Mouse (Mus musculus): Measurements from ENCODE around the gene Fkbp9.

Gene Fkbp9

DNA sequence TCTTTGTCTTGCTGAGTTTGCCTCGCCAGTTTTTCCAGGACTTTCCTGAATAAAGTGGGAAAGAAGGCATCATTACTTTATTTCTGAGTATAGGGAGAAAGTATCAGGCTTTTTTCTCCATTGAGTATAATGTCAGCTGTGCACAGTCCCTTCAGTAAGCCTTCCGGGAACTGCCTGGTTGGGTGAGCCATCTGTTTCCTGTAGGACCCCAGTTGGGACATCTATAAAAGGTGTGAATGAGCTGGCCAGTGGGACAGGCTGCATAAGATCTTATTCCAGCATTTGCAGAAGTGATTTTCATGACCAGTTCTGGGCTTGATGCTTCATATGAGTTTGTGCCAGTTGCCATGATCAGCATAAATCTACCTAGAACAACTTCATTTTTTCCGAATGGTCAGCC is 11.4 kb downstream of the Fkbp9 start:
- 77% methylated on average over 3 of the region's 3 CpGs for WGBS

DNA sequence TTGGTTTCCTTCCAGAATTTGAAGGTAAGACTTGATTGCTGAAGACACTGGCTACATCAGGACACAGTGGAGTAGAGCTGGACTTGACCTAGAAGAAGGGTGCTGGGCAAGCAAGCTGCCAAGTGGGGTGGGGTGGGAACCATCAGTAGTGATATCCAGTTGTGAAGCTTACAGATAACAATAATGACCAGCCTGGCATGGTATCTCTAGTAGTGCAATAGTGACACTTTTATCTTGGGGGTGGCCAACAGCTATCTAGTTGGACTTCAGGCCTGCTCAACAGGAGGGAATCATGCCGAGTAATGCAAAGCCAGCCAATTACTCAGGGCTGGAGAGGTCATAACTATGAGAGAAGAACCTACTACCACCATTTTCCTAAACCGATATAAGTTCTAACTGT is 12.5 kb downstream of the Fkbp9 start:
- WGBS = 96% methylated on average over 2 of the region's 2 CpGs

GRCm38 (mm10) chr6:56848974-56849373 is 17.1 kb downstream of the Fkbp9 start:
- WGBS = 92% methylated on average over 3 of the region's 3 CpGs

DNA sequence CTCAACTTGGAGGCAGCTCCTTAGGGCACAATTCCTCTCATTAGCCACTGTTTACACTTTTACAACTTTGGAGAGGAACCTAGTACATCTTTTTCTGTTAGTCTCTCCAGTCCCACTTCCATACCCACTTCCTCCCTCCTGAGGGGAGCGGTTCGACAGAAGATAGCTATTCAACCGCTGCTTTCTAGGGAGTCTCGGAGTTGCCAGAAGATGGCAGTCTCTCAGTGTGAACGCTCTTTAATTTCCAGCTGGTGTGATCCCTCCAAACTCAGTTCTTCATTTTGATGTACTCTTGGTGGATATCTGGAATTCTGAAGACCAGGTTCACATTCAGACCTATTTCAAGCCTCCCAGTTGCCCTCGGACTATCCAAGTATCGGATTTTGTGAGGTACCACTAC is 18.5 kb downstream of the Fkbp9 start:
- 56% methylated on average over 7 of the region's 7 CpGs for WGBS

DNA sequence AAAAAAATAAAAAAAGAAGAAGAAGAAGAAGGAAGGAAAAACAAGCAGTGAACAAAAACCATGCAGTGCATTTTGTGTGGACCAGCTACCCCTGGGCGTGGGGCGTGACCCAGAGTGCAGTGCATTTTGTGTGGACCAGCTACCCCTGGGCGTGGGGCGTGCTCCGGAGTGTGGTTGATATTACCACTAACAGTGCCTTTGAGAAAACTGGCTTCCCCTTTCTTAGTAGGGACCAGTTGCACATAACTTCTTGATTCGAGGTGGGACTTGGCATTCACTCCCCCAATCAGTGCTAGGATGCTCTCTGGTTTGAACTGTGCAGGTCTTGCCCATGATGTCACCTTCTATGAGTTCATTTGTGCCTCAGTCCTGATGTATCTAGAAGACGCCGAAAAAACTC is 22.9 kb downstream of the Fkbp9 start:
- 84% methylated on average over 8 of the region's 8 CpGs for WGBS

- WGBS = 76% methylated on average over 5 of the region's 5 CpGs
These were observed 24.9 kb downstream of the Fkbp9 start for GRCm38 (mm10) chr6:56856748-56857147.

- 88% methylated on average over 8 of the region's 8 CpGs for WGBS
These were observed 28.5 kb downstream of the Fkbp9 start for GRCm38 (mm10) chr6:56860205-56860848.

- WGBS = 95% methylated on average over 1 of the region's 1 CpGs
These were observed 35.0 kb downstream of the Fkbp9 start for GRCm38 (mm10) chr6:56866899-56867298.

GRCm38 (mm10) chr6:56868565-56868964 is 36.7 kb downstream of the Fkbp9 start:
- WGBS = 76% methylated on average over 8 of the region's 8 CpGs

- WGBS = 86% methylated on average over 2 of the region's 2 CpGs
These were observed 38.2 kb downstream of the Fkbp9 start for GRCm38 (mm10) chr6:56870027-56870426.

DNA sequence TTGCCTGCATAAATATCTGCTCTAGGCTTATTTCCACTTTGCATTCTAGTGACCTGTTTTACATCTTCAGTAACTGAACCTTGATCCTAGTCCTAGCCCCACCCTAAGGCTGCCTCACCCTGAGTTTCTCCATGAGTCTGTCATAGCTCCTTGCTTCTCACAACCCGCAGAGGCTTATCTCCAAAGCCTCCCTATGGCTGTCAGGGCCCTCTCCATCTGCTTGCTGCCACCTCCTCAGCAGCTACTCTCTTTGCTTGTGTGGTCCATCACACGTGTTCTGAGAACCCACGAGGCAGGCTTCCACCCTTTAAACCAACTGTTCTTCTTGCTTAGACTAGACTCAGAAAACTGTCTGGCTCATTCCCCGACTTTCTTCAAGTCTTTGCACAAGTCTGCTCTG is 45.0 kb downstream of the Fkbp9 start:
- WGBS = 63% methylated on average over 4 of the region's 4 CpGs

GRCm38 (mm10) chr6:56877985-56878384 is 46.1 kb downstream of the Fkbp9 start:
- 80% methylated on average over 8 of the region's 8 CpGs for WGBS

DNA sequence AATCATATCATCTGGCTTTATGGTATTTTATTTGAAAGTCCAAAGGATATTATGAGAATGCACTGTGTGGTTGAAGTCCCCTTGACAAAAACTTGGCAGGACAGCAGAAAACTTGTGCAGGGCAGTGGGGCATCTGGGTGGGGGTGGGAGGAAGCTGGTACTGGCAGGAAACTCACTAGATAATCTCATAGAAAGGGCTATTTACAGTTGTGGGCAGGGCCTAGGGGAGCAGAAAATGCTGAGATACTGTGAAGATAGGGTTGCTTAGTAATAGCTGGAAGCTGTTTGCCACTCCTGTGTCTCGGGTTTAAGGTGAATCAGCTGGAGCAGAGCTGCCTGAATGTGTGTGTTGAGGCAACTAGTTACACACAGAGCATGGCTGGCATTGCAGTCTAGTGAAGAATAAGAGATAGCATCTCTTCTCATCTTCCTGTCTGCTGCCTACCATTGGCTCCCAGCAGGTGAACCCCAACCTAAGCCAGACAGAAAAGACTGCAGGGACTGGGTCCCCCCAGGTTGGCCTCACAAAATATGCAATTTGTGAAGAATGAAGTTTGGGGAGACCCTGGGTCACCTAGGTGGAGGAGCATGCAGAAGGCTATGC is 47.6 kb downstream of the Fkbp9 start:
- 38% methylated on average over 1 of the region's 1 CpGs for WGBS

DNA sequence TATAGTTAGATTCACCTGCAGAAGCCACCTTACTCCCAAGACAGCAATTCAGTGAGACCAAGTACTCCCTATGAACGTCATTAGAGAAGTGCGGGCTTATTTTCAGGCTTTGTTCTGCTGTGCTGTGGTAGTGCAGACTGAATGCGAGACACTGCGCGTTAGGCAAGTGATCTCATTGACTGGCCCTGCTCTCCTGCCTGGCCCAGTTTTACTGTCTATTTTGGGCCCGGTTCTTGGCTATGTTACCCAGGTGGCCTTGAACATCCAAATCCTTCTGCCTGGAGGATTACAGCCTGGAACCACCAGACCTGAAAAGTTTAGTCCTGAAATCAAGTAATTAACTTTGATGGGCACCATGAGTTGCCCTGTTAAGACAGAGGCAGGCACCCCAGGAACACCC is 56.7 kb downstream of the Fkbp9 start:
- 80% methylated on average over 6 of the region's 6 CpGs for WGBS

DNA sequence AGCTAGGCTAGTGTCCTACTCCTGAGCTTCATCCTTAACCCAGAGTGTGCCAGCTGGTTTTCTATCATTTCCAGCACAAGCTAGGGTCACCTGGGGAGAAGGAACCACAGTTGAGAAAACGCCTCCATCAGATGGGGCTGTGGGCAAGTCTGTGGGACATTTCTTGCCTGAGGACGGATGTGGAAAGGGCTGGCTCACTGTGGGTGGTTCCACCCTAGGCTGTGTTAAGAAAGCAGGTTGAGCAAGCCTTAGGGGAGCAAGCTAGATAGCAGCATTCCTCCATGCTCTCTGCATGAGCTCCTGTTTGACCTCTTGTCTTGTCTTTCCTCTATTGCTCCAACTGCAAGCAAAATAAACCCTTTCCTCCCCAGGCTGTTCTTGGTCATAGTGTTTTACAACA is 58.9 kb downstream of the Fkbp9 start:
- 75% methylated on average over 2 of the region's 2 CpGs for WGBS

DNA sequence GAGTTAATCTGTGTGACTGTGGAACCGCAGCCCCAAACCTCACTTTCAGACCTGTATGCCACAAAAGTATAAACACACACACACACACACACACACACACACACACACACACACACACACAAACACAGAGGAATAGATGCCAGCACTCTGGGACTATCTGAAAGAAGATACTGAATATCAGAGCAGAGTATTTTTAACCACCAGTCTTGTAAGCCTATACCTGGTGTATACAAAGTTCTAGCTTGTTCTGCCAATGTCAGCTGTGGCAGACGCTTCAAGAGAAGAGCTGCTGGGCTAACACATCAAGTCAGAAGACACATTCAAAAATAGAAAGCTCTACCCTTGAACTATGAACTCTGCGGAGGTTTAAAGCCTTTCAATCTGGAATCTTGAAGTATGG is 67.7 kb downstream of the Fkbp9 start:
- 73% methylated on average over 3 of the region's 3 CpGs for WGBS

DNA sequence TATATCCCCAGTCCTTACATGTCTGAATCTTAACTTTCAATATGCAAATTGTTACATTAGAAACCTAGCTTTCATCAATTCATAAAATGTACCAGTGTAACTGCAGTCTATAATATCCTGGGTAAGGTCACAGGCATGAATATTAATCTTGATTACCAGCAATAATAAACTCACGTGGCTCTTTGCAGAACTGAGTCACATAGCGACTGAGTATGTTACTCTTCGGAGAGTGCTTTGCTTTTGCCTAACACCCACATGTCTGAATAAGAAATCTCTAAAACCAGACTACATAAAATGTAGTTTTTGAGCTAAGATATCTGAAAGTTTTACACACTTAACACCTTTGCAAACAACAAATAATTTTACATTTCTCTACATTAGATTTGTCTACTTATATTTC is 69.5 kb downstream of the Fkbp9 start:
- 27% methylated on average over 3 of the region's 3 CpGs for WGBS

DNA sequence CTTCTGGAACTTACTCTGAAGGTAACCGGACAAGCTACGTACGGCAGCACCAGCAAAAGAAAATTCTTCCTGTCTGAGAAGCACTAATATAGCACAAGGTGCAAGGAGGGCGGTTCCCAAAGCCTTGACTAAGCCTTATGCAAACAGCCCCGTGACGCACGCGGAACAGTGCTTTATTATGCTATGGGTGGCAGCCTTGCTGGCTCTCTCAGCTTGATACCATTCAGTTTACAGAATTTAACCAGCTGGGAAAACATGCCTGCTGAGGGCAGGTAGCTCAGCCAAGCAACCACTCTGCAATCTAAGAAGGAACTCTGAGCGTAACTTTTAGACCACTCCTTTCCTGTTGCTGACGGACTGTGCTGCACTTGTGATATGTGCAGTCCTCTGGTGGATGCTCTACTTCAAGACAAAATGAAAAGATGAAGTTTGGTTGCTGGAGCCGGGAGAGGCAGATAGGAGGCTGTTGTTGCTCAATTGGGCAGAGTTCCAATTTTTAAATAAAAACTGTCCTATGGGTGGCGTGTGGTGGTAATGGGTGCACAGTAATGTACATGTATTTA is 70.0 kb downstream of the Fkbp9 start:
- 20% methylated on average over 12 of the region's 12 CpGs for WGBS

DNA sequence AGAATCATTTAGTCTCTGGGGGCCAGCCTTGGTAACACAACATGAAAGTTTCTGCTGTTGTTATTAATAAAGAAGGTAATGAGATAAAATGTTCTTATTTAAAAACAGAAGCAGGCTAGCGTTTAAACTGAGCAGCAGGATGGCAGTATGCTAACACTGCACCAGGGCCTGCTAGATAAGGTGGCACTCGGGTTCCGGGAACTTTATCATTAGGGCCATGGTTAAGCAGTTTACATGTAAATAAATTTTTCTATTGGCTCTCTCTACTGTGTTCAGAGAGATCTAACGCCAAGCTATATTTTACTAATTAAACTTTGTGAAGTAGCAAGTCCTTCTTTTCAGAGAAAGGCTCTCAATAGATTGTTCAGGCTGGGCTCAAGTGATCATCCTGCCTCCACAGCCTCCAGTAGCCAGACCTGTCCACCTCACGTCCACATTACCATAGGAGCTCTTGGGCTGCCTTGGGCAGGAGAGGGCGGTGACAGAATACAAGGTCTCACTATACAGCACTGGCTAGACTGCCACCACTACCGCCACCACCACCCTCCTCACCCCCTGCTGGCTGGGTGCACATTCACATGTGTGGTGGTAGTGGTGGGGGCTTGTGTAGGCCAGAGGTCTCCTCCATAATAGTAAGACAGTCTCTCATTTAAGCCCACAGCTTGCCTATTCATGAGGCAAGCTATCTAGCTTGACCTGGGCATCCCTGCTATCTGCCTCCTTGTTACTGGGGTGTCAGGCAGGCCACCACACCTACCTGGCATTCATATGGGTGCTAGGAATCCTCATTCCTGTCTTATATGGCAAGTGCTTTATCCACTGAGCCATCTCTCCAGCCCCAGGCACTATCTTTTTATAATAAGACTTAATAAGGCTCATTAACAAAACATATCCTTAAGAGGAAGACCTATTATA is 71.0 kb downstream of the Fkbp9 start:
- WGBS = 81% methylated on average over 7 of the region's 7 CpGs

GRCm38 (mm10) chr6:56903831-56904230 is 72.0 kb downstream of the Fkbp9 start:
- 32% methylated on average over 6 of the region's 6 CpGs for WGBS

DNA sequence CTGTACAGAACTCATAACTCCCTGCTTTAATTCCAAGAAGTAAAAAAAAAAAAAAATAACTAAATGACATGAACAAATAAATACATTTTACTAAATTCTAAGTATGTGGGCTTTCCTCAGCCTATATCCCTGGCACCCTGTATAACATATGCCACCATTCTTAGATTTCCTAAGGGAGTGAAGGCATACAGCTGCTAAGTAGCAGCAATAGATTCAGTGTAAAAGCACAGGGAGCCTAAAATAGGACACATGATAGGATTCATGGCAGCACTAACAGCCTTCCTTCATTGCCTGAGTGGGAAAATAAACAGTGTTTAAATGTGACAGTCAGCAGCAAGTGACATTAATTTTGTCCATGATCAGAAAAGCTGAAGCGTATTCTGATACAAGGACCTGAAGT is 72.5 kb downstream of the Fkbp9 start:
- 35% methylated on average over 1 of the region's 1 CpGs for WGBS

DNA sequence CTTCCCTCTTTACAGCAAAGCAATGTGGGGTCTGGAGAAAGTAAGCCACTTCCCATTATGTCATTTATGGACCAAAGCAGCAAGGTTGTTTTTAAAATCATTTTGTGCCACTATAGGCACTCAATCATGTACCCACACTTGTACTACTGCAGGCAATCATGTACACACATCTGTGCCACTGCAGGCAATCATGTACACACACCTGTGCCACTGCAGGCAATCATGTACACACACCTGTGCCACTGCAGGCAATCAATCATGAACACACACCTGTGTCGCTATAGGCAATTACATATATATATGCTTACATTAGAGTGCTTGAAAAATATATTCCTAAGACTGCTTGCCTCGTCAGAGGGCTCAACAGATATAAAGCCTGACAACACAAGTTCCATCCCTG is 73.1 kb downstream of the Fkbp9 start:
- WGBS = 92% methylated on average over 2 of the region's 2 CpGs

- 92% methylated on average over 5 of the region's 5 CpGs for WGBS
These were observed 73.6 kb downstream of the Fkbp9 start for GRCm38 (mm10) chr6:56905486-56905885.
